Mouse (Mus musculus) embryonic facial prominence, embryonic 15.5 days (tissue): ENCODE data around the gene Praf2. TPM values are rescaled to one million over a fixed set of nuclear protein-coding genes. Genes with fewer than 3 reads are reported as not detected.

Source experiments
- ATAC-seq: fragments of 200-750 bp; cut with Nextera tagmentation; 2 replicates; pipeline ENCODE4 v1.8.0; 2017; ENCODE audit warnings: low read depth, moderate TSS enrichment; ENCODE audit not compliant: insufficient number of reproducible peaks, low FRiP score, low TSS enrichment
- H3K27ac ChIP-seq: fragments of 300-500 bp; sonication (generic); replicated peaks from 2 replicates; pipeline ENCODE4 v1.5.1; 2015; ENCODE audit warnings: mild to moderate bottlenecking, inconsistent platforms
- H3K27me3 ChIP-seq: fragments of 300-500 bp; sonication (generic); 2 replicates; pipeline ENCODE4 v1.6.1; 2015; ENCODE audit warnings: inconsistent platforms
- H3K36me3 ChIP-seq: fragments of 300-500 bp; sonication (generic); 2 replicates; pipeline ENCODE4 v1.6.1; 2015; ENCODE audit warnings: mild to moderate bottlenecking, inconsistent platforms
- H3K4me1 ChIP-seq: fragments of 300-500 bp; sonication (generic); 2 replicates; pipeline ENCODE4 v1.6.1; 2015; ENCODE audit warnings: inconsistent platforms
- H3K4me2 ChIP-seq: fragments of 300-500 bp; sonication (generic); replicated peaks from 2 replicates; pipeline ENCODE4 v1.6.1; 2015; ENCODE audit warnings: mild to moderate bottlenecking, inconsistent platforms
- H3K4me3 ChIP-seq: fragments of 300-500 bp; sonication (generic); replicated peaks from 2 replicates; pipeline ENCODE4 v1.5.1; 2015; ENCODE audit warnings: mild to moderate bottlenecking, inconsistent platforms
- H3K9ac ChIP-seq: fragments of 300-500 bp; sonication (generic); 2 replicates; pipeline ENCODE4 v1.6.1; 2015; ENCODE audit warnings: inconsistent platforms
- H3K9me3 ChIP-seq: fragments of 300-500 bp; sonication (generic); replicated peaks from 2 replicates; pipeline ENCODE4 v1.6.1; 2016; ENCODE audit warnings: inconsistent platforms
- WGBS: fragments of 180-500 bp; shearing (Covaris S2); methylation state at CpG from one replicate; pipeline ENCODE4 v1.1.7; 2015; 5-methylcytosine and 5-hydroxymethylcytosine counted together
- polyA plus RNA-seq: library from polyadenylated mRNA; unstranded; fragments of >200 nt; fragmentation: Nextera tagmentation; extraction: Ambion mirVana; gene quantifications from 2 replicates; pipeline ENCODE4 v1.2.1, GENCODE M21; 2015

Praf2 gene
- polyA plus RNA-seq, 1 experiment from 2014 or later = 74.7 TPM

DNA sequence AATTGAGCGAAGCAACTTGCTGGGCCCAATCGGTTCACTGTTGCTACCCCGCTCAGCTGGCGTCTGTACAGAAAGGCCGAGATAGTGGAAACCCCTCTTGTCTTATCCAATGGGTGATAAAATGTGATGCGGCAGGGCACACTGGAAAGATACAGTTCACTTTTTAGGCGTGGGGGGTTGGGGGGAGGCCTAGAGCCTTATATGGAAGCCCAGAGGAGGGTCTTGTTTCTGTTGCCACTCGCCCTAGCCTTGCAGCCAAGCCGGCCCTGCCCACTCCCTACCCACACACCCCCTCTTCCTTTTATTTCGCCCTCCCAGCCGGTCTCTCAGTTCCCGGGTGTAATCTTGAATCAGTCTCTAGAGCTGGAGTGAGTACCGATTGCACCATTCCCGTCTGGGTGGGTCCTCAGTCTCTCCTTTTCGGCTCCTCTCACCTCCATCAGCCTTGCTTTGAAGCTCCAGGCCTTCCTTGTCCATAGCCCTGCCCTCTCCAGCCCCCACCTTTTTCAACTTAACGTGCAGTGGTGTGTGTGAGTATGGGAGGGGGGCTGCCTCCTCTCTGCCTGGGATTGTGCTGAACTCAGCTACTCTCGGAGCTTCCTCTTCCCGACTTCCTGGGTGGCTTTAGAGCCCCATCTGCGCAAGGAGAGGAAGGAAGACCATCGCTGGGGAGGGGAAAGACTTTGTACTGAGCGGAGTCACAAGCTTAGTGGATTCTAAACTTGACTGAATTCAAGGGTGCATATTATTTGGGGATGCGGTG is 35.6 kb downstream of the Praf2 start:
- no peaks in the 10 kb centered on the region for H3K27me3 ChIP-seq
- peaks cover 13% of the 10 kb centered on the region; the same call in 1 of the 2 replicates for H3K36me3 ChIP-seq
- peak overlapping the region; percentile 22; the same call in 1 of the 2 replicates for H3K27ac ChIP-seq
- H3K4me1 ChIP-seq = peaks cover 7% of the 10 kb centered on the region; the same call in 1 of the 2 replicates
- no peaks in the 10 kb centered on the region for H3K9me3 ChIP-seq
- 0 out of 2 replicates have a peak, but pooled peaks have one; percentile 36 for ATAC-seq
- peak overlapping the region; percentile 63 for H3K4me3 ChIP-seq
- H3K9ac ChIP-seq = peak overlapping the region; percentile 53; the same call in 1 of the 2 replicates
- WGBS = 16% methylated on average over 22 of the region's 22 CpGs
- peak overlapping the region; percentile 57 for H3K4me2 ChIP-seq

GRCm38 (mm10) chrX:7764657-7765280 is 36.5 kb downstream of the Praf2 start:
- no peak overlapping the region for H3K9ac ChIP-seq
- peaks cover 19% of the 10 kb centered on the region; the same call in 1 of the 2 replicates for H3K36me3 ChIP-seq
- H3K9me3 ChIP-seq = no peaks in the 10 kb centered on the region
- H3K27me3 ChIP-seq = no peaks in the 10 kb centered on the region
- H3K4me1 ChIP-seq = peaks cover 7% of the 10 kb centered on the region; the same call in 1 of the 2 replicates
- peak overlapping the region; percentile 57 for H3K4me2 ChIP-seq
- WGBS = 19% methylated on average over 9 of the region's 9 CpGs
- ATAC-seq = no peak
- H3K4me3 ChIP-seq = peak overlapping the region; percentile 63
- no peak overlapping the region for H3K27ac ChIP-seq

- Histone ChIP-seq H3K27me3 (no peaks in the 10 kb centered on the region), H3K4me2 (peak overlapping the region; percentile 57), H3K27ac (no peak overlapping the region; the same call in 1 of the 2 replicates), H3K9me3 (no peaks in the 10 kb centered on the region), H3K36me3 (peaks cover 23% of the 10 kb centered on the region; the same call in 1 of the 2 replicates), H3K9ac (no peak overlapping the region), H3K4me3 (peak overlapping the region; percentile 63), H3K4me1 (peaks cover 7% of the 10 kb centered on the region; the same call in 1 of the 2 replicates)
- ATAC-seq = no peak
- 28% methylated on average over 13 of the region's 13 CpGs for WGBS
Measured at GRCm38 (mm10) chrX:7765281-7765670, 37.0 kb downstream of the Praf2 start.

- no peaks in the 10 kb centered on the region for H3K27me3 ChIP-seq
- no peaks in the 10 kb centered on the region for H3K9me3 ChIP-seq
- H3K4me1 ChIP-seq = peaks cover 7% of the 10 kb centered on the region; the same call in 1 of the 2 replicates
- WGBS = 15% methylated on average over 11 of the region's 11 CpGs
- no peak overlapping the region; the same call in 1 of the 2 replicates for H3K27ac ChIP-seq
- H3K4me3 ChIP-seq = peak overlapping the region; percentile 63
- ATAC-seq = no peak
- H3K9ac ChIP-seq = no peak overlapping the region
- H3K36me3 ChIP-seq = peaks cover 28% of the 10 kb centered on the region
- H3K4me2 ChIP-seq = peak overlapping the region; percentile 57
Measured at GRCm38 (mm10) chrX:7765764-7766163, 37.5 kb downstream of the Praf2 start.

GRCm38 (mm10) chrX:7769302-7770017 is 41.2 kb downstream of the Praf2 start:
- Histone ChIP-seq H3K4me1 (peaks cover 7% of the 10 kb centered on the region; the same call in 1 of the 2 replicates), H3K9me3 (no peaks in the 10 kb centered on the region), H3K27ac (no peak overlapping the region), H3K9ac (no peak overlapping the region), H3K27me3 (no peaks in the 10 kb centered on the region), H3K4me2 (no peak overlapping the region), H3K36me3 (peaks cover 36% of the 10 kb centered on the region), H3K4me3 (no peak overlapping the region)
- no peak for ATAC-seq
- WGBS = 88% methylated on average over 7 of the region's 7 CpGs

GRCm38 (mm10) chrX:7772766-7773165 is 44.5 kb downstream of the Praf2 start:
- no peak overlapping the region for H3K27ac ChIP-seq
- H3K9me3 ChIP-seq = no peaks in the 10 kb centered on the region
- no peak overlapping the region for H3K9ac ChIP-seq
- no peak overlapping the region for H3K4me3 ChIP-seq
- H3K36me3 ChIP-seq = peaks cover 25% of the 10 kb centered on the region
- WGBS = 50% methylated on average over 2 of the region's 2 CpGs
- no peaks in the 10 kb centered on the region for H3K4me1 ChIP-seq
- H3K4me2 ChIP-seq = no peak overlapping the region
- ATAC-seq = no peak
- no peaks in the 10 kb centered on the region for H3K27me3 ChIP-seq

DNA sequence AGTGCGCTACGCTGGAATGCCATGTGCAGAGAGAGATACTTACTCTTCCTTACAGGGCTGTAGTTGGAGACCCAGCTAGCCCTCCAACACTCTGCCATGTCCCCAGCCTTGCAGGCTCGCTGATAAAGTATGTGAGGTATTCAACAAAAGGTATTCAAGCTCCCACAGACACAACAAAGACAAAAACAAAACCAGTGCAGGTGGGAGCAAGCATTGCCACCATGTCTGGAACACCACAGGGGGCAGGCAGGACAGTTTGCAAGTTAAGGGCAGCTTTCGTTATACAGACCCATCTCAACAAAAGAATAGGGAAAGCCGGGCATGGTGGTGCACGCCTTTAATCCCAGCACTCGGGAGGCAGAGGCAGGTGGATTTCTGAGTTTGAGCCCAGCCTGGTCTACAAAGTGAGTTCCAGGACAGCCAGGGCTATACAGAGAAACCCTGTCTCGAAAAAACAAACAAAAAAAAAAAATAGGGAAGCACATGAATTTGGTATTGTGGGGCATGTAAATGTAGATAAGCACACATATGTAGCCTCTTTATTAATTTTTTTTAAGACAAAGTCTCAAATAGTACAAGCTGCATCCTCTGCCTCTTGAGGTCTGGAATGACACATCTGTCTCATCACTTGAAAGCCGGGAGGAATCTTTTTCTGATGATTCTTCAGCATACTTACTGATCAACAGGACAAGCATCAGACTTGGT is 47.4 kb downstream of the Praf2 start:
- Histone ChIP-seq H3K27ac (no peak overlapping the region), H3K4me1 (no peaks in the 10 kb centered on the region), H3K27me3 (no peaks in the 10 kb centered on the region), H3K36me3 (peaks cover 10% of the 10 kb centered on the region), H3K9me3 (no peaks in the 10 kb centered on the region), H3K4me3 (no peak overlapping the region), H3K9ac (no peak overlapping the region), H3K4me2 (no peak overlapping the region)
- WGBS = 75% methylated on average over 9 of the region's 9 CpGs
- no peak for ATAC-seq

DNA sequence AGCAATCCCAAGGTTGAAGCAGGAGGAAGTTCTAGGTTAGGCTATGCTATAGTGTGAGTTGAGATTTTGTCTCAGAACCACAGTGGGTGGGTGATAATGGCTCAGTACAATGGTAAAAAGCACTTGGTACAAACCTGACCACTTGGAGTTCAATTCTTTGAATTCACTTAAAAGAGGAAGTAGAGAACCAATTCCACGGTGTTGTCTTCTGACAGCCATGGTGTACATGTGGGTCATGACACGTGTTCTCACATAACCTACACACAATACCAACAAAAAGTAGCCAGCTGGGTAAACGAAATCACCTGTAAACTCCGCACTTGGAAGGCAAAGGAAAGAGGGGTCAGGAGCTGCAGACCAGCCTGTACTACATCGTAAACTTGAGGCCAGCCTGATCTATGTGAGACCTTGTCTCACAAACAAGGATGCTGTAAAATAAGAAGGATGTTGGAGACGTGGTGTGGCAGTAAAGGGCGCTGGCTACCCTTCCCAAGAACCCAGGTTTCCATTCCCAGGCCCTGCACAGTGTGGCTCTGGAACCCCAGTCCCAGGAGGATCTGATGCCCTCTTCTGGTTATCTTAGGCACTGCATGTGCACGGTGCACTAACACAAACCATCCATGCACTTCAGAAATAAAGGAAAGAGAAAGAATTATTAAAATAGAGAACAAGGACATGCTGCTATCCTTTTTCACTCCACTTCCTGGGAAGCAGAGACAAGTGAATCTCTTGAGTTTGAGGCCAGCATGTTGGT is 48.3 kb downstream of the Praf2 start:
- no peaks in the 10 kb centered on the region for H3K27me3 ChIP-seq
- H3K27ac ChIP-seq = no peak overlapping the region
- H3K9ac ChIP-seq = no peak overlapping the region
- H3K4me2 ChIP-seq = no peak overlapping the region
- peak; percentile 51; the same call in 1 of the 2 replicates for ATAC-seq
- 0 out of 2 replicates have a peak, but pooled peaks cover 5% of the 10 kb centered on the region for H3K36me3 ChIP-seq
- no peaks in the 10 kb centered on the region for H3K9me3 ChIP-seq
- H3K4me3 ChIP-seq = no peak overlapping the region
- WGBS = 48% methylated on average over 8 of the region's 8 CpGs
- no peaks in the 10 kb centered on the region for H3K4me1 ChIP-seq

DNA sequence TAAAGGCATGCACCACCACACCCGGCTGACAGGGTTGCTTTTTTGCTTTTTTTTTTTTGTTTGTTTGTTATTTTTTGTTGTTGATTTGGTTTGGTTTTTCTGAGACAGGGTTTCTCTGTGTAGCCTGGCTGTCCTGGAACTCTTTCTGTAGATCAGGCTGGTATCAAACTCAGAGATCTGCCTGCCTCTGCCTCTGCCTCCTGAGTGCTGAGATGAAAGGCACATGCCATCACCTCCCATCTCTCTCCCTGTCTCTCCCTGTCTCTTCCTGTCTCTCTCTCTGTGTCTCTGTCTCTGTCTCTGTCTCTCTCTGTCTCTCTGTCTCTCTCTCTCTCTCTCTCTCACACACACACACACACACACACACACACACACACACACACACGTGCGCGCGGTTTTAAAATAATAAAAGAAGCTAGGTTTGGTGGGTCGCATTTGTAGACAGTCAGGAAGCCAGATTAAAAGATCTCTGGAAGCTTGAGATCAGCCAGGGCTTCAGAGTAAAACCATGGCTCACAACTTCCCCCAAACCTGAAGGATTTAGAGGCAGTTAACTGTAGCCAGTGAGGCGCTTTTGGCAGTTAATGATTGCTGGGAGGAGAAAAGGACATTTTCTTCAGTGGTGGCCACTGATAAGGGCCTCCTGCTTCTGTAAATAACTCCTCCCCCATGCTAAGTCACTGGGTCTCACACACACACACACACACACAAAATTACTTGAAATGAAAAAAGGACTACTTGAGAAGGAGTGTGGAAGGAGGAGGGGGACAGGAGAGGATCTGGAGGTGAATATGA is 50.4 kb downstream of the Praf2 start:
- 0 out of 2 replicates have a peak, but pooled peaks cover 1% of the 10 kb centered on the region for H3K36me3 ChIP-seq
- no peak for ATAC-seq
- H3K4me3 ChIP-seq = no peak overlapping the region
- WGBS = 78% methylated on average over 7 of the region's 7 CpGs
- no peaks in the 10 kb centered on the region for H3K27me3 ChIP-seq
- no peaks in the 10 kb centered on the region for H3K4me1 ChIP-seq
- no peak overlapping the region for H3K9ac ChIP-seq
- no peak overlapping the region for H3K27ac ChIP-seq
- no peaks in the 10 kb centered on the region for H3K9me3 ChIP-seq
- H3K4me2 ChIP-seq = no peak overlapping the region
